Mouse (Mus musculus) left cerebral cortex, adult 9 months (tissue): Measurements from ENCODE around the gene Ghitm.
A peak's percentile ranks its signal among the peaks of the same experiment; 100 is the strongest.

Source experiments
- DNase-seq, 2 experiments: peaks; one replicate each; pipeline ENCODE4 v3.0.0; 2022; ENCODE audit warnings: low spot score in 2 of 2

Gene Ghitm

GRCm38 (mm10) chr14:37104747-37105146, 30.3 kb downstream of the Ghitm start:
- DNase-seq: no peak

- no peak for DNase-seq
Measured at GRCm38 (mm10) chr14:37102484-37102883, 32.6 kb downstream of the Ghitm start.

DNA sequence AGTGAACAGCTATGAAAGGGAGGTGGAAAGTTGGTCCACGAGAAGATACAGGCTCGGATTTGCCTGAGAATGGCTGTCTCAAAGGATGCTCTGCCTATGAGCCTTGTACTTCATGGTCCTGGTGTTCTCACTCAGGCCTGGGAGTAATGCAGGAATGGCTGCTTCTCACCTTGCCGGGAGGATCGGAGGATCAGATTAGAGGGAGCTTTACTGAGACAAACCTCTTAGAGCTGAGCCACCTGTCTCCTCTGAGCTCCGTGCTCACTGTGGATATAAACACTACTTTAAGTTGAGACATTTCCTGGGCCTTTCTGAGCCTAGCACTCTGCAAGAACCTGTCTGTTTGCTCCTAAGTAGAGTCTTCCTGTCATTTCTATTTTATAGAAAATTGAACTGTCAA, 33.5 kb downstream of the Ghitm start:
- no peak for DNase-seq

- peak in 1 of 2 experiments; percentile 20 for DNase-seq
Measured at GRCm38 (mm10) chr14:37097956-37098530, 37.0 kb downstream of the Ghitm start, which contains the start of gene Cdhr1. Gene Cdhr1, minus strand, starts transcription at chr14:37098347.

GRCm38 (mm10) chr14:37095556-37095955, 39.5 kb downstream of the Ghitm start:
- no peak for DNase-seq

GRCm38 (mm10) chr14:37094436-37094835, 40.6 kb downstream of the Ghitm start:
- no peak for DNase-seq

DNA sequence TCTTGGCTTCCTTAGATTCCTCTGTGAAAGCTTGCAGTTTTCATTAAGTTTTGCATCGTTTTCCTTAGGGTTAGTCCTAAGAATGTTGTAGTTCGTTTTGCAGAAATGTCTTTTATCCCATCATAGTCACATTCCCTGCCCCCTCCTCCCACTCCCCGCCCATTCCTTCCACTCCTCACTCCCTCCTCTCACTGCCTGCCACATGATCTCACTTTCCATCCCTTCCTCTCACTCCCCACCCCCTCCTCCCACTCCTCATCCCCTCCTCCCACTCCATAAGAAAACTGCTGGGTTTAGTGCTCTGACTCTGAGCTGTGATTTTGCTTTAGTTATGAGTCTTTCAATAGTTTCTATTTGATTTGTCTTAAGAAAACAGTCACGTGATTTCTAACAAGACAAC, 51.3 kb downstream of the Ghitm start:
- no peak for DNase-seq

- DNase-seq: no peak
Measured at GRCm38 (mm10) chr14:37080724-37081123, 54.3 kb downstream of the Ghitm start.
